Mouse (Mus musculus) gonadal fat pad, adult 2 months (tissue): Measurements from ENCODE around the gene Zcchc17. TPM values are rescaled to one million over a fixed set of nuclear protein-coding genes. Genes with fewer than 3 reads are reported as not detected.

Experiments used
- DNase-seq: peaks from one replicate; pipeline ENCODE4 v3.0.0-alpha.2; 2012; ENCODE audit warnings: low read depth
- polyA plus RNA-seq: library from polyadenylated mRNA; depleted of rRNA; stranded (reverse); fragments of >200 nt; gene quantifications from 2 replicates; pipeline ENCODE4 v1.2.3, GENCODE M21; 2012

Gene Zcchc17
- polyA plus RNA-seq, 1 experiment: 45.7 TPM

- no peak for DNase-seq
Observed at GRCm38 (mm10) chr4:130316691-130317090, 43.1 kb downstream of the Zcchc17 start.

- no peak for DNase-seq
Observed at GRCm38 (mm10) chr4:130315771-130316527, 43.8 kb downstream of the Zcchc17 start.

- DNase-seq: no peak
Observed at GRCm38 (mm10) chr4:130313552-130313951, 46.2 kb downstream of the Zcchc17 start.

GRCm38 (mm10) chr4:130312526-130312925 lies 47.2 kb downstream of the Zcchc17 start:
- DNase-seq: no peak

- DNase-seq: no peak
Observed at GRCm38 (mm10) chr4:130309254-130309653, 50.5 kb downstream of the Zcchc17 start.

GRCm38 (mm10) chr4:130308231-130309081 lies 51.3 kb downstream of the Zcchc17 start, which contains the start of the genes Fabp3 and Gm10570:
TSS of gene Fabp3 (plus strand) at chr4:130308595.
TSS of gene Gm10570 (minus strand) at chr4:130308674.
- no peak for DNase-seq

- DNase-seq: no peak
Observed at GRCm38 (mm10) chr4:130307851-130308230, 51.9 kb downstream of the Zcchc17 start.

GRCm38 (mm10) chr4:130306796-130307630 lies 52.7 kb downstream of the Zcchc17 start:
- DNase-seq: no peak

GRCm38 (mm10) chr4:130304746-130305145 lies 55.0 kb downstream of the Zcchc17 start:
- no peak for DNase-seq

GRCm38 (mm10) chr4:130302285-130302870 lies 57.4 kb downstream of the Zcchc17 start:
- no peak for DNase-seq

GRCm38 (mm10) chr4:130299629-130300018 lies 60.1 kb downstream of the Zcchc17 start:
- no peak for DNase-seq

GRCm38 (mm10) chr4:130298877-130299628 lies 60.7 kb downstream of the Zcchc17 start:
- DNase-seq: no peak

GRCm38 (mm10) chr4:130297123-130297529 lies 62.6 kb downstream of the Zcchc17 start:
- no peak for DNase-seq

- DNase-seq: no peak
Observed at GRCm38 (mm10) chr4:130296243-130296965, 63.3 kb downstream of the Zcchc17 start.

- no peak for DNase-seq
Observed at GRCm38 (mm10) chr4:130295047-130295745, 64.5 kb downstream of the Zcchc17 start.

GRCm38 (mm10) chr4:130294513-130294912 lies 65.2 kb downstream of the Zcchc17 start:
- no peak for DNase-seq

- DNase-seq: no peak
Observed at GRCm38 (mm10) chr4:130292271-130292670, 67.5 kb downstream of the Zcchc17 start.

GRCm38 (mm10) chr4:130289824-130290223 lies 69.9 kb downstream of the Zcchc17 start:
- DNase-seq: no peak

- DNase-seq: no peak
Observed at GRCm38 (mm10) chr4:130286531-130286930, 73.2 kb downstream of the Zcchc17 start.
